Mouse (Mus musculus) ES-E14 (cell line): ENCODE measurements at regions not wholly inside any gene's neighbourhood (a gene's known extent, or its start where the extent isn't known, plus 50 kb on each side); places are given as distances from the start of the nearest gene placed in this dataset.

Experiments used
- CHD2 ChIP-seq: IDR thresholded peaks from 2 replicates; pipeline ENCODE4 v1.6.1; 2014; ENCODE audit warnings: mild to moderate bottlenecking, low read depth, low read length, inconsistent platforms
- ZC3H11A ChIP-seq: IDR thresholded peaks from 2 replicates; pipeline ENCODE4 v1.6.1; 2012; ENCODE audit warnings: low read depth, mild to moderate bottlenecking, inconsistent platforms, low read length, borderline replicate concordance

GRCm38 (mm10) chr17:62319033-62319432, 562.1 kb downstream of the Efna5 start:
- no peak for TF ChIP-seq ZC3H11A
- no peak for TF ChIP-seq CHD2
